Mouse (Mus musculus): ENCODE results near the gene Olfr39. TPM values are rescaled to one million over a fixed set of nuclear protein-coding genes. Genes with fewer than 3 reads are reported as not detected.

Olfr39 gene
- polyA plus RNA-seq (2017; shearing (Covaris generic)): not detected

GRCm38 (mm10) chr9:20282051-20282450 is at the start of gene Olfr39:
Gene Olfr39, plus strand, starts transcription at chr9:20282351.

GRCm38 (mm10) chr9:20236819-20237218 is 45.3 kb upstream of the Olfr39 start, which contains the start of gene Olfr872:
Gene Olfr872, plus strand, starts transcription at chr9:20237119.

GRCm38 (mm10) chr9:20298232-20298631 is 16.1 kb downstream of the Olfr39 start, which contains the start of gene Olfr873:
Gene Olfr873, plus strand, starts transcription at chr9:20298532.

GRCm38 (mm10) chr9:20335994-20336393 is 53.8 kb downstream of the Olfr39 start, which contains the start of gene Olfr18:
Gene Olfr18, minus strand, starts transcription at chr9:20336094.

Other genes starting within 250 kb of the Olfr39 start
- not detected for gene Olfr867, start 224.8 kb upstream of the Olfr39 start, polyA plus RNA-seq (2017; shearing (Covaris generic))
- not detected for gene Olfr868, start 183.7 kb upstream of the Olfr39 start, polyA plus RNA-seq (2017; shearing (Covaris generic))
- gene Olfr869, start 153.3 kb upstream of the Olfr39 start, polyA plus RNA-seq (2017; shearing (Covaris generic)): not detected
- gene Olfr870, start 108.3 kb upstream of the Olfr39 start, polyA plus RNA-seq (2017; shearing (Covaris generic)): not detected
- gene Olfr871, start 70.1 kb upstream of the Olfr39 start, polyA plus RNA-seq (2017; shearing (Covaris generic)): not detected
- not detected for gene Olfr872, start 45.2 kb upstream of the Olfr39 start, polyA plus RNA-seq (2017; shearing (Covaris generic))
- not detected for gene Olfr873, start 16.2 kb downstream of the Olfr39 start, polyA plus RNA-seq (2017; shearing (Covaris generic))
- gene Olfr18, start 53.7 kb downstream of the Olfr39 start, polyA plus RNA-seq (2017; shearing (Covaris generic)): not detected
- 30.6 TPM for gene Zfp560, start 102.8 kb downstream of the Olfr39 start, polyA plus RNA-seq (2017; shearing (Covaris generic))
- 34.8 TPM for gene Zfp26, start 177.8 kb downstream of the Olfr39 start, polyA plus RNA-seq (2017; shearing (Covaris generic))
- gene Zfp426, start 210.4 kb downstream of the Olfr39 start, polyA plus RNA-seq (2017; shearing (Covaris generic)): 30.7 TPM
- 35.0 TPM for gene Zfp266, start 239.1 kb downstream of the Olfr39 start, polyA plus RNA-seq (2017; shearing (Covaris generic))